Mouse (Mus musculus) lung, postnatal 0 days (tissue): ENCODE results near the gene Cuedc2.
A peak's percentile ranks its signal among the peaks of the same experiment; 100 is the strongest.

Experiments
- CTCF ChIP-seq: IDR thresholded peaks from 2 replicates; pipeline ENCODE4 v1.5.1; 2016; ENCODE audit warnings: antibody characterized with exemption, mild to moderate bottlenecking
- EP300 ChIP-seq: IDR thresholded peaks from 2 replicates; pipeline ENCODE4 v1.6.1; 2016; ENCODE audit warnings: antibody characterized with exemption, mild to moderate bottlenecking, control low read depth

DNA sequence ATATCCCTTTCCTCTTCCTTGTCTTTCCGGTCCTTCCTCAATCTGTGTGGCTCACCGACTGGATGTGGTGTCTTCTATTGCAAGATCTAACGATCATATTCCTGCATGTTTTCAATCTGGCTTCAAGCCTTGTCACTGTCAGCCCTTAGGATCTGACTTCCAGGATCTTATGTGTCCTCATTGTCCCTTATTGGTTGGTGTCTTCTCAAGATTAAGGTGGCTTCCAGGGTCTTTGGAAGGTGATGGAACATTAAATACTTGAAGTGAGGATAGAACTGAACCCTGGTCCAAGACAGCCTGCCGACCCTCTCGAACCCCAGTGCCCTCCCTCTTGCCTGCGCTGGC, 412 bp upstream of the Cuedc2 start:
- TF ChIP-seq CTCF (no peak), EP300 (peak; percentile 7; the same call in 1 of the 2 replicates)
